Mouse (Mus musculus): ENCODE data around the gene Stx19. TPM values are rescaled to one million over a fixed set of nuclear protein-coding genes. Genes with fewer than 3 reads are reported as not detected.

Gene Stx19
- polyA plus RNA-seq, 1 experiment from 2014 or later, result 0.48 TPM

- peaks cover 6% of the 10 kb centered on the region; the same call in 1 of the 2 replicates for H3K36me3 ChIP-seq
Measured at GRCm38 (mm10) chr16:62813790-62814189, 686 bp upstream of the Stx19 start.

GRCm38 (mm10) chr16:62822472-62822871 is 8.0 kb downstream of the Stx19 start:
- Histone ChIP-seq H3K36me3 (no peaks in the 10 kb centered on the region), H3K4me1 (replicated peaks) (no peaks in the 10 kb centered on the region), H3K27me3 (ENCODE audit: insufficient read depth, poor library complexity, severe bottlenecking) (no peaks in the 10 kb centered on the region), H3K27ac (no peak overlapping the region), H3K9me3 (no peaks in the 10 kb centered on the region), H3K4me3 (no peak overlapping the region)
- DNase-seq (ENCODE audit: low spot score), result no peak
- WGBS, result 91% methylated on average over 6 of the region's 6 CpGs

More at GRCm38 (mm10) chr16:62813790-62814189, 686 bp upstream of the Stx19 start:
- WGBS, result 80% methylated on average over 5 of the region's 5 CpGs
- Histone ChIP-seq H3K4me3 (no peak overlapping the region), H3K4me1 (replicated peaks) (no peaks in the 10 kb centered on the region), H3K9me3 (no peaks in the 10 kb centered on the region), H3K27me3 (ENCODE audit: insufficient read depth, poor library complexity, severe bottlenecking) (no peaks in the 10 kb centered on the region), H3K27ac (no peak overlapping the region)
- DNase-seq (ENCODE audit: low spot score), result no peak

GRCm38 (mm10) chr16:62826156-62827001 is 11.9 kb downstream of the Stx19 start:
- Histone ChIP-seq H3K4me1 (replicated peaks) (no peaks in the 10 kb centered on the region), H3K27me3 (ENCODE audit: insufficient read depth, poor library complexity, severe bottlenecking) (no peaks in the 10 kb centered on the region), H3K36me3 (no peaks in the 10 kb centered on the region), H3K4me3 (no peak overlapping the region), H3K9me3 (no peaks in the 10 kb centered on the region), H3K27ac (no peak overlapping the region)
- WGBS, result 80% methylated on average over 12 of the region's 12 CpGs
- no peak for DNase-seq (ENCODE audit: low spot score)

- no peaks in the 10 kb centered on the region for H3K27me3 ChIP-seq (ENCODE audit: insufficient read depth, poor library complexity, severe bottlenecking)
- 92% methylated on average over 2 of the region's 2 CpGs for WGBS
- DNase-seq (ENCODE audit: low spot score), result no peak
Measured at GRCm38 (mm10) chr16:62832027-62832426, 17.6 kb downstream of the Stx19 start.

GRCm38 (mm10) chr16:62832481-62832880 is 18.0 kb downstream of the Stx19 start:
- no peaks in the 10 kb centered on the region for H3K4me1 ChIP-seq (replicated peaks)
- peak; percentile 40 for DNase-seq (ENCODE audit: low spot score)
- 21% methylated on average over 4 of the region's 4 CpGs for WGBS
- H3K27ac ChIP-seq, result no peak overlapping the region
- H3K9me3 ChIP-seq, result no peaks in the 10 kb centered on the region
- no peak overlapping the region for H3K4me3 ChIP-seq
- no peaks in the 10 kb centered on the region for H3K27me3 ChIP-seq (ENCODE audit: insufficient read depth, poor library complexity, severe bottlenecking)
- no peaks in the 10 kb centered on the region for H3K36me3 ChIP-seq

More at GRCm38 (mm10) chr16:62832027-62832426, 17.6 kb downstream of the Stx19 start:
- no peak overlapping the region for H3K4me3 ChIP-seq
- no peaks in the 10 kb centered on the region for H3K4me1 ChIP-seq (replicated peaks)
- H3K27ac ChIP-seq, result no peak overlapping the region
- no peaks in the 10 kb centered on the region for H3K9me3 ChIP-seq
- no peaks in the 10 kb centered on the region for H3K36me3 ChIP-seq

GRCm38 (mm10) chr16:62834016-62834735 is 19.7 kb downstream of the Stx19 start:
- H3K9me3 ChIP-seq, result no peaks in the 10 kb centered on the region
- WGBS, result 68% methylated on average over 3 of the region's 3 CpGs
- H3K27ac ChIP-seq, result no peak overlapping the region
- no peaks in the 10 kb centered on the region for H3K36me3 ChIP-seq
- no peaks in the 10 kb centered on the region for H3K4me1 ChIP-seq (replicated peaks)
- H3K27me3 ChIP-seq (ENCODE audit: insufficient read depth, poor library complexity, severe bottlenecking), result no peaks in the 10 kb centered on the region
- no peak overlapping the region for H3K4me3 ChIP-seq
- DNase-seq (ENCODE audit: low spot score), result no peak

GRCm38 (mm10) chr16:62845341-62845740 is 30.9 kb downstream of the Stx19 start:
- Histone ChIP-seq H3K27ac (no peak overlapping the region), H3K9me3 (no peaks in the 10 kb centered on the region), H3K27me3 (ENCODE audit: insufficient read depth, poor library complexity, severe bottlenecking) (no peaks in the 10 kb centered on the region), H3K36me3 (no peaks in the 10 kb centered on the region), H3K4me1 (replicated peaks) (peaks cover 13% of the 10 kb centered on the region), H3K4me3 (no peak overlapping the region)
- 92% methylated on average over 6 of the region's 6 CpGs for WGBS
- DNase-seq (ENCODE audit: low spot score), result no peak

GRCm38 (mm10) chr16:62846498-62847312 is 32.2 kb downstream of the Stx19 start, which contains the start of gene Arl13b:
Arl13b (minus strand) TSS chr16:62847040.
- Histone ChIP-seq H3K4me1 (replicated peaks) (peaks cover 13% of the 10 kb centered on the region), H3K27me3 (ENCODE audit: insufficient read depth, poor library complexity, severe bottlenecking) (no peaks in the 10 kb centered on the region), H3K36me3 (no peaks in the 10 kb centered on the region), H3K4me3 (peak within 1 kb of the TSS; percentile 80), H3K27ac (peak within 1 kb of the TSS; percentile 89), H3K9me3 (no peaks in the 10 kb centered on the region)
- peak; percentile 94 for DNase-seq (ENCODE audit: low spot score)
- under 1% methylated on average over 52 of the region's 52 CpGs for WGBS

- 79% methylated on average over 3 of the region's 3 CpGs for WGBS
Measured at GRCm38 (mm10) chr16:62852464-62853252, 38.2 kb downstream of the Stx19 start.

GRCm38 (mm10) chr16:62853611-62854126 is 39.2 kb downstream of the Stx19 start:
- no peaks in the 10 kb centered on the region for H3K9me3 ChIP-seq
- peak overlapping the region; percentile 91 for H3K27ac ChIP-seq
- no peaks in the 10 kb centered on the region for H3K36me3 ChIP-seq
- peaks cover 14% of the 10 kb centered on the region; the same call in 1 of the 2 replicates for H3K4me1 ChIP-seq (replicated peaks)
- peak overlapping the region; percentile 68 for H3K4me3 ChIP-seq
- DNase-seq (ENCODE audit: low spot score), result peak; percentile 9
- H3K27me3 ChIP-seq (ENCODE audit: insufficient read depth, poor library complexity, severe bottlenecking), result no peaks in the 10 kb centered on the region
- 18% methylated on average over 3 of the region's 3 CpGs for WGBS

More at GRCm38 (mm10) chr16:62852464-62853252, 38.2 kb downstream of the Stx19 start:
- Histone ChIP-seq H3K4me3 (no peak overlapping the region), H3K27me3 (ENCODE audit: insufficient read depth, poor library complexity, severe bottlenecking) (no peaks in the 10 kb centered on the region), H3K27ac (no peak overlapping the region), H3K36me3 (no peaks in the 10 kb centered on the region), H3K4me1 (replicated peaks) (peaks cover 14% of the 10 kb centered on the region; the same call in 1 of the 2 replicates), H3K9me3 (no peaks in the 10 kb centered on the region)
- DNase-seq (ENCODE audit: low spot score), result no peak

GRCm38 (mm10) chr16:62854191-62855068 is 40.0 kb downstream of the Stx19 start, which contains the start of gene Pros1:
Pros1 (plus strand) TSS chr16:62854307.
- Histone ChIP-seq H3K36me3 (no peaks in the 10 kb centered on the region), H3K4me3 (peak within 1 kb of the TSS; percentile 68), H3K9me3 (no peaks in the 10 kb centered on the region), H3K27me3 (ENCODE audit: insufficient read depth, poor library complexity, severe bottlenecking) (no peaks in the 10 kb centered on the region), H3K4me1 (replicated peaks) (peaks cover 14% of the 10 kb centered on the region; the same call in 1 of the 2 replicates), H3K27ac (peak within 1 kb of the TSS; percentile 91)
- DNase-seq (ENCODE audit: low spot score), result peak; percentile 74
- WGBS, result 5% methylated on average over 42 of the region's 42 CpGs

Measured in hindbrain, embryonic 10.5 days (tissue).